Mouse (Mus musculus): ENCODE data around the gene Blvrb.

Blvrb gene

DNA sequence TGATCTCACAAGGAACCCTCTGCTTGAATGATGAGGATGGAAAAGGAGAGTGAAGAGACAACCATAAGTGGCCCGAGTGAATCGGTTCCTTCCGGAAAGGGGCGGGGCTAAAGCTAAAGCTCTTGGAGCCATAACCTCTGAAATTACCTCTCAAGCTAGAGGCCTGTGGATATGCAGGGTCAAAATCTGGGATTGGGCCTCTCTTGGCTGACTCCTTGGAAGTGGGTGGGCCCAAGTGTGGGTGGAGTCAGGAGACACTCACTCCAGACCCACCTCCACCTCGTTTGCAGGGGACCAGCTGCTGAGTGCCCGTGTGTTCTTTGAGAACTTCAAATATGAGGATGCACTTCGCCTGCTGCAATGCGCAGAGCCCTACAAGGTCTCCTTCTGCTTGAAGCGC lies 67.2 kb downstream of the Blvrb start:
- DNase-seq (ENCODE audit: low spot score in 2 of 2): no peak

All from urinary bladder, postnatal 36 days (tissue).